Mouse (Mus musculus) kidney, embryonic 16.5 days (tissue): ENCODE data around the gene Znfx1. TPM values are rescaled to one million over a fixed set of nuclear protein-coding genes. Genes with fewer than 3 reads are reported as not detected.

ENCODE experiments used
- ATAC-seq: fragments of 200-750 bp; cut with Nextera tagmentation; 2 replicates; pipeline ENCODE4 v1.8.0; 2017; ENCODE audit warnings: moderate TSS enrichment; ENCODE audit not compliant: low FRiP score, low TSS enrichment
- H3K27ac ChIP-seq: fragments of 300-500 bp; sonication (generic); 2 replicates; pipeline ENCODE4 v1.5.1; 2014; ENCODE audit warnings: low read length
- H3K27me3 ChIP-seq: fragments of 300-500 bp; sonication (generic); 2 replicates; pipeline ENCODE4 v1.6.1; 2014; ENCODE audit warnings: low read length, control low read depth, mixed read lengths; ENCODE audit not compliant: insufficient read depth
- H3K36me3 ChIP-seq: fragments of 300-500 bp; sonication (generic); 2 replicates; pipeline ENCODE4 v1.6.1; 2014; ENCODE audit warnings: low read length, control low read depth, mixed read lengths; ENCODE audit not compliant: insufficient read depth
- H3K4me1 ChIP-seq: fragments of 300-500 bp; sonication (generic); 2 replicates; pipeline ENCODE4 v1.6.1; 2014; ENCODE audit warnings: low read length, control low read depth, mixed read lengths; ENCODE audit not compliant: insufficient read depth
- H3K4me2 ChIP-seq: fragments of 300-500 bp; sonication (generic); replicated peaks from 2 replicates; pipeline ENCODE4 v1.6.1; 2014; ENCODE audit warnings: low read depth, low read length
- H3K4me3 ChIP-seq: fragments of 300-500 bp; sonication (generic); 2 replicates; pipeline ENCODE4 v1.5.1; 2014; ENCODE audit warnings: mild to moderate bottlenecking, low read length
- H3K9ac ChIP-seq: fragments of 300-500 bp; sonication (generic); replicated peaks from 2 replicates; pipeline ENCODE4 v1.6.1; 2014; ENCODE audit warnings: low read length
- H3K9me3 ChIP-seq: fragments of 300-500 bp; sonication (generic); 2 replicates; pipeline ENCODE4 v1.6.1; 2016; ENCODE audit warnings: low read length, control low read depth
- WGBS: fragments of 180-500 bp; shearing (Covaris S2); extraction: QIAGEN DNeasy Blood & Tissue Kit; methylation state at CpG from one replicate; pipeline ENCODE4 v1.1.7; 2014; 5-methylcytosine and 5-hydroxymethylcytosine counted together
- polyA plus RNA-seq: library from polyadenylated mRNA; unstranded; fragments of >200 nt; fragmentation: Nextera tagmentation; extraction: Ambion mirVana; gene quantifications from 2 replicates; pipeline ENCODE4 v1.2.1, GENCODE M21; 2015

The Znfx1 gene
- polyA plus RNA-seq, 1 experiment from 2014 or later = 11.8 TPM

DNA sequence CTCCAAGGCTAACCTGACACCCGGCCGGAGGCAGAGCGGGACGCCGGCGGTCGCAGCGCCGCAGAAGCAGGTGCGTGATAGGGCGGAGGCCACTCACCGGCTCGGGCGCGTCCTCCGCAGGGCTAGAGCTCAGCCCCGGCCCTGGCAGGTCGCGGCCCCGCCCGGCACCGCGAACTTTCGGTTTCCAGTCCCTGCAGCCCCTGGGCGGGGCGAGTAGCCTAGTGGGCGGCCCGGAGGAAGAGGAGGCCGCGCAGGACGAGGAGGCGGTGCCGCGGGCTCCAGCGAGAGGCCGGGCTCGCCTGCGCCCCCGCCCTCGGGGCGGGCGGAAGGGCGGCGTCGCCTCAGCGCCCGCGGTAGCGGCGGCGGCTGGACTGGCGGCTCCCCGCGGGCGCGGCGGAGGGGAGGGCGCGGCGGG is 311 bp downstream of the Znfx1 start:
- Histone ChIP-seq H3K9me3 (no peaks in the 10 kb centered on the region), H3K4me2 (peak overlapping the region; percentile 70), H3K4me3 (peak overlapping the region; percentile 90), H3K27me3 (no peaks in the 10 kb centered on the region), H3K36me3 (peaks cover 32% of the 10 kb centered on the region), H3K9ac (peak overlapping the region; percentile 80), H3K27ac (peak overlapping the region; percentile 94), H3K4me1 (peaks cover 55% of the 10 kb centered on the region)
- peak; percentile 91 for ATAC-seq
- 0% methylated on average over 41 of the region's 60 CpGs for WGBS

DNA sequence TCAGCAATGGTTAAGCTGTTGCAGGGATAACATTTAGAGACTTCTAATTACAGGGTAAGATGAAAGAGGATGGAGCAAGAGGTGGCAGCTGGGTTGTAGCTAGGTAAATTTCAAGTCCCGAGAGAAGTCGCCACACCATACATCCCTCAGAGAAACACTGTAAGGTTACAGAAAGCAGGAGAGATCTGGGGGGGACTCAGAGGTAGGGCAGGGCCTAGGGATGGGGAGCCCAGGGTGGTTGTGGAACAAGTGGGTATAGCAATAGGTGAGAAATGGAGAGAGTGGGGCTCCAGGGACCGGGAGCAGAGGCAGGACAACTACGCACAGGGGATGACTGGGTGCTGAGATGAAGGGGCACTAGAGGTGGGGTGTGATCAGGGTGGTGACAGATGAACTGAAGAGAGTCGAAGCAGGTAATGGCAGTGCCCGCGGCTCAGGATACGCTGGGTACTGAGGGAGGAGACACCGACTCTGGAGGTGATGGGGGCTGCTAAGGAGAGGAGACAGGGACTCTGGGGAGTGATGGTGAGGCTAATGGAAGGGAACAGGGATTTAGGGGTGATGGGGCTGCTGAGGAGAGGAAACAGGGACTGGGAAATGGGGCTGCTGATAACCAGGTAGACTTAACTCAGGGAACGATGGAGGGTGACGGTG is 1.3 kb downstream of the Znfx1 start:
- Histone ChIP-seq H3K4me2 (peak overlapping the region; percentile 70), H3K9ac (peak overlapping the region; percentile 80), H3K27ac (peak overlapping the region; percentile 94; the same call in 1 of the 2 replicates), H3K4me1 (peaks cover 55% of the 10 kb centered on the region), H3K27me3 (no peaks in the 10 kb centered on the region), H3K9me3 (no peaks in the 10 kb centered on the region), H3K36me3 (peaks cover 38% of the 10 kb centered on the region), H3K4me3 (peak overlapping the region; percentile 90)
- no peak for ATAC-seq
- WGBS = 12% methylated on average over 11 of the region's 11 CpGs

DNA sequence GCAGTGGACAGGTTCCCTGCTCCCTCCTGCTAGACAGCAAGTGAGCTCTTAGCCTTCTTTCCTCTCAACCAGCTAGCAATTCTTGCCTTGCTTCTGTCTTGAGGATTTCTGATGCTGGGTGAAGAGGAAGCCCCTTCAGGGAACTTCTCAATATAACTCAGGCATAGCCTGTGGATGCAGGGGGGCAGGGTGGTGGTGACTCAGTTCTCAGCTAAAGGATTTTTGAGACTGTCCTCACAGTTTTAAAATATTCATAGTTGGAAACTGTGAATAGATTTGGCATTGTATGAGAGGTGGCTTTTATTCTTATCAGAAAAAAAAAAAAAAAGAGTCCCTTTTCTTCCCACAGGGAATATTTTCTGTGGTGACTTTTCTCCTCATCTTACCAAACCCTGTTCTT is 2.1 kb downstream of the Znfx1 start:
- peaks cover 52% of the 10 kb centered on the region for H3K4me1 ChIP-seq

DNA sequence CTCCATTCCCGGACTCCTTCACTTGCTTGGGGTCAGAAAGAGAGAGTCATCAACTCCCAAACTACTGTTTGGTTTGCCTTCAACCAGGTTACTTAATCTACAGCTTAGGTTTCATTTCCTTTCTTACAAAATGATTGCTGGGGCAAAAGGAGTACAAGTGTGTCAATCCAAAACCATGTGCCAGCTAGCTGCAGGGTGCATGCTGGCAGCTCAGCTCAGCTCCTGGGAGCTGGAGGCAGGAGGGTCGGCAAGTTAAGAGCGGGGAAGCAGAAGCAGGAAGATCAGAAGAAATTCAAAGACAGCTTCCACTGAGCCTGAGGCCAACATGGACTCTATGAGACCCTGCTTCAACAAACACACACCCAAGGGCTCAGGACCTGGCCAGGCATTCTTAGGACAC is 2.5 kb downstream of the Znfx1 start:
- H3K36me3 ChIP-seq = peaks cover 38% of the 10 kb centered on the region
- 0 out of 2 replicates have a peak overlapping the region, but pooled peaks have one; percentile 5 for H3K4me3 ChIP-seq
- peaks cover 48% of the 10 kb centered on the region for H3K4me1 ChIP-seq
- no peaks in the 10 kb centered on the region for H3K27me3 ChIP-seq
- H3K9ac ChIP-seq = peak overlapping the region; percentile 60
- H3K27ac ChIP-seq = peak overlapping the region; percentile 92
- WGBS = 44% methylated on average over 3 of the region's 3 CpGs
- H3K9me3 ChIP-seq = no peaks in the 10 kb centered on the region
- peak overlapping the region; percentile 50 for H3K4me2 ChIP-seq
- ATAC-seq = no peak

More for the DNA sequence above, 2.1 kb downstream of the Znfx1 start:
- H3K9me3 ChIP-seq = no peaks in the 10 kb centered on the region
- H3K27ac ChIP-seq = peak overlapping the region; percentile 92
- 0 out of 2 replicates have a peak overlapping the region, but pooled peaks have one; percentile 5 for H3K4me3 ChIP-seq
- no peak for ATAC-seq
- no peaks in the 10 kb centered on the region for H3K27me3 ChIP-seq
- H3K4me2 ChIP-seq = peak overlapping the region; percentile 50
- peak overlapping the region; percentile 60 for H3K9ac ChIP-seq
- peaks cover 39% of the 10 kb centered on the region for H3K36me3 ChIP-seq

DNA sequence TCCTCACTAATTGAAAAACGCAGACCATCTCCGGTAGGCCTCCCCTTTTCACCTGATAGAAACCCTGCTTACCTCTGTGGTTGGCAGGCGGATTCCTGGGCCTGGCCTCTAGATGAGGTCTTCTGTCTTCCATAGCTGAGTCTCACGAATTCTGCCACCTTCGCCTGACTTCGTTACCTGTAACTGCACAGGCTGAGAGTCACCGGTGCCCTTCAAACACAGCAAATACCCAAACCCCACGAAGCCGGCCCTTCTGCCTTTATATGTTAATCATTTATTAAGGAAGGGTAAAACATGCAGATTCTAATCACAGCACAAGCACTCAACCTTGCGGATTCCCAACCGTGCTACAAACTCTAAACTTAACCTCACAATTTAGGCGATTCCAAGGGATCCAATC is 2.9 kb downstream of the Znfx1 start:
- peak overlapping the region; percentile 25; the same call in 1 of the 2 replicates for H3K4me3 ChIP-seq
- 50% methylated on average over 12 of the region's 12 CpGs for WGBS
- no peaks in the 10 kb centered on the region for H3K27me3 ChIP-seq
- peak overlapping the region; percentile 60 for H3K9ac ChIP-seq
- peaks cover 44% of the 10 kb centered on the region for H3K4me1 ChIP-seq
- peaks cover 38% of the 10 kb centered on the region for H3K36me3 ChIP-seq
- H3K9me3 ChIP-seq = no peaks in the 10 kb centered on the region
- no peak for ATAC-seq
- H3K4me2 ChIP-seq = peak overlapping the region; percentile 50
- peak overlapping the region; percentile 92 for H3K27ac ChIP-seq

DNA sequence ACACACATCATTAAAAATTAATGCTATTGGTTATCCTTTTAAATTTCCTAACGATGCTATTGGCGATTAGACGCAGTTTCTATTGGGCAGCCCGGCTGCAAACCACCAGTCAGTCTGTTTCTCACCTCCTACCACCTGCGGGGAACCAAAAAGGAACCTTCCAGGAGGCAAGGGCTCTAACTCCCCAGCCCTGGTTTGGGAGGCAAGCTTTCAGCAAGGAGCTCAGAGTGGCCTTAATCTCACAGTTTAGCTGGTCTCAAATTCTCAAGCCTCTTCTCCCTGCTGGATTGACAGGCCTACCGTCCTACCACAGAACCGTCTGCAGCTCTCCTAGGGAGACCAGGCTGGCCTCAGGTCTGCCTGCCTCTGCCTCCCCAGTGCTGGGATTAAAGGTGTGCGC is 3.3 kb downstream of the Znfx1 start:
- peak overlapping the region; percentile 60 for H3K9ac ChIP-seq
- peak overlapping the region; percentile 50 for H3K4me2 ChIP-seq
- 52% methylated on average over 8 of the region's 8 CpGs for WGBS
- peak overlapping the region; percentile 92 for H3K27ac ChIP-seq
- H3K9me3 ChIP-seq = no peaks in the 10 kb centered on the region
- H3K4me3 ChIP-seq = peak overlapping the region; percentile 25; the same call in 1 of the 2 replicates
- H3K4me1 ChIP-seq = peaks cover 40% of the 10 kb centered on the region
- no peaks in the 10 kb centered on the region for H3K27me3 ChIP-seq
- H3K36me3 ChIP-seq = peaks cover 38% of the 10 kb centered on the region
- ATAC-seq = no peak

DNA sequence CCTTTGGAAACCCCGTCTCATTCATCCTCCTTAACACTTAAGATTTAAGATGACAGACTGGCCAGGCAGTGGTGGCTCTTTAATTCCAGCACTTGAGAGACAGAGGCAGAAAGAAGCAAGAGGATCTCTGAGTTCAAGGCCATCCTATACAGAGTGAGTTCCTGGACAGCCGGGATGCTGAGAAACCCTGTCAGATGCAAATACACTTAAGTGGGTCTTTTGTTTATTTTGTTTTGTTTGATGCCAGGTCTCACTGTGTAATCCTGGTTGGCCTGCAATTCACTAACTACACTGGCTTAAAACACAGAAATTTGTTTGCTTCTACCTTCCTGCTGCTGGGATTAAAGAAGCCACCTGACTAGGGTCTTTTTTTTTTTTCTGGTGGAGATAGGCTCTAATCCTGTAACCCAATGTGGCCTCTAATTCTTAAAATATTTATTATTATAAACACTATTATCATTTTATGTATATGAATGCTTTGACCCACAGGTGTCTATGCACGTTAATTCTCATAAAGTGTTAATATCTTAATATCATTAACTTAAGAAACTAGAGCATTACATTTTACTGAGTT is 3.9 kb downstream of the Znfx1 start:
- Histone ChIP-seq H3K27me3 (no peaks in the 10 kb centered on the region), H3K4me2 (0 out of 2 replicates have a peak overlapping the region, but pooled peaks have one; percentile 24), H3K9me3 (no peaks in the 10 kb centered on the region), H3K9ac (no peak overlapping the region), H3K36me3 (peaks cover 37% of the 10 kb centered on the region), H3K4me1 (peaks cover 39% of the 10 kb centered on the region), H3K4me3 (no peak overlapping the region), H3K27ac (peak overlapping the region; percentile 71)
- no peak for ATAC-seq
- WGBS = 52% methylated on average over 3 of the region's 3 CpGs

DNA sequence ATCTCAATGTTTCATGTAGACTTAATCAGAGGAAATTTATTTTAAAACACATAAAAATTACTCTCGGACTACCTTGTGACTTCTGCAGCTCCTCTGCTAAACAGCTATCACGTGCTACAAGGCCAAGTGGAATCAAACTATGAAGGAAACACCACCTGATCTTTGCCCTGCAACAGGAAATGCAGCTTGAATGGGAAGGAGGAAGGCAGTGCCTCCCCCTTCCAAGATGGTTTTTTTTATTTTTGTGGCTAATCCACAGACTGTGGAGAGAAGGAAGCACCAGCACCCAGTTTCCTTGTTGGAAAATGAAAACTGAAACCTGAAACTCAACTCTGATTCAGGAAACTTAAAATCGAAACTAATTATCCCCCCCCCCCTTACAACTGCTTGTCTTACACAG is 4.6 kb downstream of the Znfx1 start:
- peaks cover 42% of the 10 kb centered on the region for H3K4me1 ChIP-seq
- peak overlapping the region; percentile 71; the same call in 1 of the 2 replicates for H3K27ac ChIP-seq
- no peak for ATAC-seq
- no peaks in the 10 kb centered on the region for H3K9me3 ChIP-seq
- H3K4me3 ChIP-seq = no peak overlapping the region
- H3K4me2 ChIP-seq = no peak overlapping the region
- 32% methylated on average over 3 of the region's 3 CpGs for WGBS
- H3K27me3 ChIP-seq = no peaks in the 10 kb centered on the region
- no peak overlapping the region for H3K9ac ChIP-seq
- H3K36me3 ChIP-seq = peaks cover 37% of the 10 kb centered on the region

DNA sequence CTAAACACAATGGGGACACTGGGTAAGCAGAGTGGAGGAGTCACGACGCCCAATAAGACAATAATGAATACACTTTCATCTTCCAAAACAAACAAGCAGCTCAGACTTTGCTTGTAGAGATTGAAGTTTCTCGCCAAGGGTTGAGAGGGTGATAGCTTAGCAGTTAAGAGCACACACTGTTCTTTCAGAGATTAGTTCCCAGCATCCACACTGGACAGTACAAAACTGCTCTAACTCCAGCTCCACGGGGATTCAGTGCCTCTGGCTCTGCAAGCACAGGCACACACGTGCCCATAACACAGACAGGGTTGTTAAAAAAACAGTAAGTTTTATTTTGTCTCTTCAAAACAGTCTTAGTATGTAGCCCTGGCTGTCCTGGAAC is 5.9 kb downstream of the Znfx1 start:
- Histone ChIP-seq H3K9ac (no peak overlapping the region), H3K27me3 (no peaks in the 10 kb centered on the region), H3K9me3 (no peaks in the 10 kb centered on the region), H3K4me3 (no peak overlapping the region), H3K4me2 (no peak overlapping the region), H3K27ac (no peak overlapping the region), H3K36me3 (peaks cover 41% of the 10 kb centered on the region), H3K4me1 (peaks cover 44% of the 10 kb centered on the region)
- ATAC-seq = no peak
- 83% methylated on average over 5 of the region's 5 CpGs for WGBS
